Mouse (Mus musculus) neural tube, embryonic 11.5 days (tissue): ENCODE measurements around the gene Hsd3b7. TPM values are rescaled to one million over a fixed set of nuclear protein-coding genes. Genes with fewer than 3 reads are reported as not detected.
"Not testable (repeated sequence)": the region's sequence is repeated elsewhere in the genome, so short reads cannot be mapped to it uniquely, and the experiment has no call there.

Experiments
- ATAC-seq: fragments of 200-750 bp; cut with Nextera tagmentation; 2 replicates; pipeline ENCODE4 v1.8.0; 2017; ENCODE audit warnings: moderate number of reproducible peaks, mild to moderate bottlenecking, moderate TSS enrichment, moderate library complexity; ENCODE audit not compliant: insufficient read depth, low FRiP score, low TSS enrichment
- DNase-seq: peaks from one replicate; pipeline ENCODE4 v3.0.0-alpha.2; 2015; ENCODE audit warnings: low spot score
- H3K27ac ChIP-seq: fragments of 300-500 bp; sonication (generic); 2 replicates; pipeline ENCODE4 v1.5.1; 2014; ENCODE audit warnings: low read depth, mild to moderate bottlenecking, low read length
- H3K27me3 ChIP-seq: fragments of 300-500 bp; sonication (generic); 2 replicates; pipeline ENCODE4 v1.6.1; 2014; ENCODE audit warnings: mild to moderate bottlenecking, low read length, mixed read lengths; ENCODE audit not compliant: control insufficient read depth, insufficient read depth
- H3K36me3 ChIP-seq: fragments of 300-500 bp; sonication (generic); 2 replicates; pipeline ENCODE4 v1.6.1; 2014; ENCODE audit warnings: mild to moderate bottlenecking, low read length, moderate library complexity, mixed read lengths; ENCODE audit not compliant: control insufficient read depth, insufficient read depth
- H3K4me1 ChIP-seq: fragments of 300-500 bp; sonication (generic); 2 replicates; pipeline ENCODE4 v1.6.1; 2014; ENCODE audit warnings: low read length, mixed read lengths; ENCODE audit not compliant: control insufficient read depth, insufficient read depth
- H3K4me2 ChIP-seq: fragments of 300-500 bp; sonication (generic); 2 replicates; pipeline ENCODE4 v1.6.1; 2014; ENCODE audit warnings: low read depth, mild to moderate bottlenecking, moderate library complexity
- H3K4me3 ChIP-seq: fragments of 300-500 bp; sonication (generic); 2 replicates; pipeline ENCODE4 v1.5.1; 2014; ENCODE audit warnings: low read depth, low read length
- H3K9ac ChIP-seq: fragments of 300-500 bp; sonication (generic); 2 replicates; pipeline ENCODE4 v1.6.1; 2014; ENCODE audit warnings: mild to moderate bottlenecking, low read length
- H3K9me3 ChIP-seq: fragments of 300-500 bp; sonication (generic); 2 replicates; pipeline ENCODE4 v1.6.1; 2016; ENCODE audit warnings: low read length; ENCODE audit not compliant: control insufficient read depth
- WGBS: fragments of 180-500 bp; shearing (Covaris S2); extraction: QIAGEN DNeasy Blood & Tissue Kit; methylation state at CpG from one replicate; pipeline ENCODE4 v1.1.7; 2014; 5-methylcytosine and 5-hydroxymethylcytosine counted together
- polyA plus RNA-seq: library from polyadenylated mRNA; unstranded; fragments of >200 nt; fragmentation: Nextera tagmentation; extraction: Ambion mirVana; gene quantifications from 2 replicates; pipeline ENCODE4 v1.2.1, GENCODE M21; 2014

The Hsd3b7 gene
- polyA plus RNA-seq, 1 experiment from 2014 or later, result 8.3 TPM

DNA sequence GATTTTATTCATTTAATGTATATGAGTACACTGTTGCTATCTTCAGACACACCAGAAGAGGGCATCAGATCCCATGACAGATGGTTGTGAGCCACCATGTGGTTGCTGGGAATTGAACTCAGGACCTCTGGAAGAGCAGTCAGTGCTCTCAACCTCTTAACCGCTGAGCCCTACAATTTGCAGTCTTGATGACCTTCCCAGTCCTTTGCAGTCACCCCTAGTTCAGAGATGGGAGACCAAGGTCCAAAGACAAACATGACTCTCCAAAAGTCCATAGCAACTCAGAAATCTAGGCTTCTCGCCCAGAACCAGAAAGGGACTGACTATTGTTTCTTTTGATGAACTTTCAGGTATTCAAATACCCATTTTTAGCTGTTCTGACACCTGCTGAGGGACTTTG is 39.6 kb downstream of the Hsd3b7 start:
- not testable (repeated sequence) for H3K9me3 ChIP-seq, H3K4me1 ChIP-seq, H3K4me3 ChIP-seq, DNase-seq, H3K27me3 ChIP-seq, H3K36me3 ChIP-seq, H3K4me2 ChIP-seq, H3K27ac ChIP-seq, H3K9ac ChIP-seq, ATAC-seq
- 74% methylated on average over 2 of the region's 2 CpGs for WGBS

DNA sequence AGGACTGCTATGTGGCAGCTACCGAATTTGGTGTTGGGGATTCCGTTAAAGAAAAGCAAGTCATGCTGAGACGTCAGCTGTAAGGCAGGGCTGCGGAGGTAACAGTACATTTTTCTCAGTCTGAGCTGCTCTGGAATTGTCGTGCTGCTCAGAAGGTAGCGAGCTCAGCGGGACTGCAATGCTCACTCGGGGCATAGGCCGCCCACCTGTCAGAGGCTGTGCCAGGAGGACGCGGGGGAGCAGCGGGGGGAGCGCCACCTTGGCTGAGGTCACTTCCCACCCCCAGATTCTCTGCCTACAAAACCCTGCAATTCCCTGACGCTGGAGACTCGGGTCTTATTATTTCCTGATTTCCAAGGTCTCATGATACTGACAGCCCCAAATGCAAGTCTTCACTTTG is 40.5 kb downstream of the Hsd3b7 start:
- Histone ChIP-seq H3K4me2 (peak overlapping the region; percentile 98), H3K9ac (peak overlapping the region; percentile 49), H3K27me3 (no peaks in the 10 kb centered on the region), H3K4me3 (peak overlapping the region; percentile 58), H3K9me3 (no peaks in the 10 kb centered on the region), H3K4me1 (peaks cover 3% of the 10 kb centered on the region; the same call in 1 of the 2 replicates), H3K27ac (peak overlapping the region; percentile 28; the same call in 1 of the 2 replicates), H3K36me3 (no peaks in the 10 kb centered on the region)
- 10% methylated on average over 15 of the region's 15 CpGs for WGBS
- ATAC-seq, result peak; percentile 21; the same call in 1 of the 2 replicates
- no peak for DNase-seq

DNA sequence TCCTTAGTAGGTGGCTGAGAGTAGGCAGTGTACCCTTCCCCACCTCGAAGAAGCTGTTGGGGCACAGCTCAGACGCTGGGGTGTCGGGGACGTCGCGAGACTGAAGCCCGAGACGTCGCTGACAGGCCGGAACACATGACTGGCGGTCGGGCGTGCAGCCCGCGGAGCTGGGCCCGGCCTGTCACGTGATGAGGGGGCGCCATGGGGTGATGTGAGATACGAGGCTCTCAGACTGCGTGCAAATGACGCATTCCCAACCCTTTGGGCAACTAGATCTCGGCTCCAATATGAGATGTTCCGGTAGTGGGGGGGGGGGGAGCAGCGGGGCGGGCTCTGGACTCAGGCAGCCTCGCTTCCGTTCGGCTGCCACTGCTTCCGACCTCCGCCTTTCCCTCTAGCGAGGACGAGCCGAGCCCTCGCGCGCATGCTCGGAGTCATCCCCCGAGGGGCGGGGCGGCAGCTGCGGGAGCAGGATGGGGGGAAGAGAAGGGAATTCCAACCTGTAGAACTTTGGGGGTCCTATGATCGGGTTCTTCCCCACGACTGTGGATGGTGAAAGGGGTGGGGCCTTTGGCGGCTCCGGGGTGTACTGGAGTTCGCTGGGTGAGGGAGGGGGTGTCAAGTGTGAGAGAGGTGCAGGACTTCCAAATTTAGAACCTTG is 41.1 kb downstream of the Hsd3b7 start:
- Histone ChIP-seq H3K36me3 (no peaks in the 10 kb centered on the region), H3K4me2 (peak overlapping the region; percentile 98), H3K9ac (peak overlapping the region; percentile 49), H3K27ac (peak overlapping the region; percentile 28), H3K4me1 (peaks cover 3% of the 10 kb centered on the region; the same call in 1 of the 2 replicates), H3K27me3 (no peaks in the 10 kb centered on the region), H3K4me3 (peak overlapping the region; percentile 58), H3K9me3 (no peaks in the 10 kb centered on the region)
- under 1% methylated on average over 45 of the region's 46 CpGs for WGBS
- ATAC-seq (peak; percentile 84), DNase-seq (peak; percentile 94)

DNA sequence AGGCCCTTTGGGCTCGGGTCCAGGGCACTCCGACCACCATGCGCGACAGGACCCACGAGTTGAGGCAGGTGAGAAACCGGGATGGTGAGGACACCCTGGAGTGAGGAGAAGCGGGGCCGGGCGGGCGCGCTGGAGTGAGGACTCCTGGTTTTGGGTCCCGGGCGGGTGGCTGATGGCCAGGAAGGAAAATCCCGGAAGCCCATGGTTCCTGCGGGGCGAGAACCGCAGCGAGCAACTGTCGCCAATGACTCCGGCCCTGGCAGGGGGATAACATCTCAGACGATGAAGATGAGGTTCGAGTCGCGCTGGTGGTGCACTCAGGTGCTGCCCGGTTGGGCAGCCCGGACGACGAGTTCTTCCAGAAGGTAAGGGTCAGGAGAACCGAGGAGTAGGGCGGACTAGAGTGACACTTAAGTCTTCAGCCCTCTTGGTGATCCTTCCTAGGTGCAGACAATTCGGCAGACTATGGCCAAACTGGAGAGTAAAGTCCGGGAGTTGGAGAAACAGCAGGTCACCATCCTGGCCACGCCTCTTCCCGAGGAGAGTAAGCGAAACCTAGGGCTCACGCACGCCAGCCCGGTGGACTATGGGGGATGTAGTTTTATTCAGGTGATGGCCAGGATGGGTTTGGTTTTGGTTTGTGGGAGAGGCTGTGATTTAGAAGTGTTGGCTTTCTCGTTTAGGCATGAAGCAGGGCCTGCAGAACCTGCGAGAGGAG is 41.8 kb downstream of the Hsd3b7 start:
- no peaks in the 10 kb centered on the region for H3K9me3 ChIP-seq
- H3K4me1 ChIP-seq, result peaks cover 3% of the 10 kb centered on the region; the same call in 1 of the 2 replicates
- DNase-seq (peak; percentile 73), ATAC-seq (peak; percentile 65)
- WGBS, result under 1% methylated on average over 40 of the region's 40 CpGs
- no peaks in the 10 kb centered on the region for H3K36me3 ChIP-seq
- peak overlapping the region; percentile 98 for H3K4me2 ChIP-seq
- peak overlapping the region; percentile 45 for H3K9ac ChIP-seq
- H3K4me3 ChIP-seq, result peak overlapping the region; percentile 58
- no peaks in the 10 kb centered on the region for H3K27me3 ChIP-seq
- H3K27ac ChIP-seq, result peak overlapping the region; percentile 28

DNA sequence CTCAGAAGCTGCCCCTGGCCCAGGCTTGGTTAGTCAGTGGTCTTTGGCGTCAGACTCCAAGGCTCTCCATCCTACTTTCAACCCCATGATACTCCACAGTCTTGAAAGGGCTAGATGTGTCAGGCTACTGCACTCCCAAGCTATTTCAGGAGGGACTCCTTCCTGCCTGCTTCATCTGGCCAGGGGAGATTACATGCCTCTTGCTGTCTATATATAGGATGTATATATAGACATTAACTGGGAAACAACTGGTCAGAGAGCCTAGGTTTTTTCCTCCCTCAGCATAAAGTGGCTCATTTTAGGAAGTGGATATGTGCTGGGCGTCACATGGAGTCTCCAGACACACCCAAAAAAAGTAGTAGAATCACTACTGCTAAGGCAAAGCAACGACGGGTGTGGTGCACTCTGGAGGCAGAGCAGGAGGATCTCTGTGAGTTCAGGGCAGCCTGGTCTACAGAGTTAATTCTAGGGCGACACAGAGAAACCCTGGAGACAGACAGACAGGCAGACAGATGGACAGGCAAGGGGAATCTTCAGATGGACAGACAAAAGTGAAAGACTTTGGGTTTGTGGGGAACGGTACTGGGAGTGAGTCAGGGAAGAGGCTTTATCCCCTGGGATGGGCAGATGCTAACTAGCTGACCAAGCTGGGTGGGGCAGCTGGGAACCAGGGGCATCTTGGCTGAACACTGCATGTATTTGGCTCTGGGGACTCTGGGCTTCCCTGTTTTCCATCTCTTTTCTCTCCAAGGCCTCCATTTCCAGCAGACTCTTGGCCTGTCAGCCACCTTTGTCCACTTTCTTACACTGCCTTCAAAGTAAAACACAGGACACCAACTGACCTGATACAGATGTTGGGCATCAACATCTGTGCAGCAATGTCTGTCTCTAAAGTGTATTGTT is 49.8 kb downstream of the Hsd3b7 start:
- no peaks in the 10 kb centered on the region for H3K27me3 ChIP-seq
- no peak overlapping the region for H3K27ac ChIP-seq
- H3K36me3 ChIP-seq, result no peaks in the 10 kb centered on the region
- H3K9me3 ChIP-seq, result no peaks in the 10 kb centered on the region
- no peak overlapping the region for H3K9ac ChIP-seq
- 80% methylated on average over 6 of the region's 6 CpGs for WGBS
- H3K4me3 ChIP-seq, result no peak overlapping the region
- DNase-seq (no peak), ATAC-seq (no peak)
- no peak overlapping the region for H3K4me2 ChIP-seq
- H3K4me1 ChIP-seq, result no peaks in the 10 kb centered on the region

DNA sequence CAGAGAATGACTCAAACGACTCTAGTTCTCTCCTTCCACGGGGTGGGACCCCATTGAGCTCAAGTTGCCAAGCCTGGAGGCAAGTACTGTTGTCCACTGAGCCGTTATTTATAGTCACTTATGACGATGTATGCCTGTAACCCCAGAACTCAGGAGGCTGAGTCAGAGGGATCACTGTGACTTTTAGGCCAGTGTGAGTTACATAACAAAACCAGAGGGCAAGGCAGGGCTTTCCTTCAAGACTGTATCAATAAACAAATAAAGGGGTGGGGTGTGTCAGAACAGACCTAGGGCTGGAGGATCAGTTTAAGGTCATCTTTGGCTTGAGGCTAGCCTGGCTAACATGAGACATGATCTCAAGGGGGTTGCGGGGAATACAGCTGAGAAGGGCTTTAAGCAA is 50.5 kb downstream of the Hsd3b7 start:
- Histone ChIP-seq H3K27me3 (no peaks in the 10 kb centered on the region), H3K4me1 (no peaks in the 10 kb centered on the region), H3K4me3 (no peak overlapping the region), H3K9me3 (no peaks in the 10 kb centered on the region), H3K36me3 (no peaks in the 10 kb centered on the region), H3K27ac (no peak overlapping the region), H3K4me2 (no peak overlapping the region), H3K9ac (no peak overlapping the region)
- DNase-seq, result no peak
- 72% methylated on average over 5 of the region's 5 CpGs for WGBS
- ATAC-seq, result no peak

Other genes starting within 250 kb of the Hsd3b7 start
- 6.9 and 9.2 TPM in 2 replicates for gene Tmem265, start 239.2 kb upstream of the Hsd3b7 start, polyA plus RNA-seq
- gene Phkg2, start 227.3 kb upstream of the Hsd3b7 start, polyA plus RNA-seq, result 45.1 and 55.1 TPM in 2 replicates
- gene Ccdc189, start 212.0 kb upstream of the Hsd3b7 start, polyA plus RNA-seq, result 12.2 and 12.8 TPM in 2 replicates
- 45.3 and 50.9 TPM in 2 replicates for gene Rnf40, start 211.8 kb upstream of the Hsd3b7 start, polyA plus RNA-seq
- gene Zfp629, start 184.8 kb upstream of the Hsd3b7 start, polyA plus RNA-seq, result 34.5 and 37.9 TPM in 2 replicates
- 54.5 and 55.5 TPM in 2 replicates for gene Bcl7c, start 91.7 kb upstream of the Hsd3b7 start, polyA plus RNA-seq
- gene Ctf1, start 87.9 kb upstream of the Hsd3b7 start, polyA plus RNA-seq, result 6.0 and 8.8 TPM in 2 replicates
- gene Ctf2, start 68.4 kb upstream of the Hsd3b7 start, polyA plus RNA-seq, result 0.18 TPM in 1 of 2 replicates, not detected in the other
- gene Fbxl19, start 56.1 kb upstream of the Hsd3b7 start, polyA plus RNA-seq, result 6.7 and 7.7 TPM in 2 replicates
- gene Orai3, start 30.8 kb upstream of the Hsd3b7 start, polyA plus RNA-seq, result 5.5 and 6.5 TPM in 2 replicates
- gene Setd1a, start 23.9 kb upstream of the Hsd3b7 start, polyA plus RNA-seq, result 27.2 and 28.5 TPM in 2 replicates
- gene Gm49388, start 15.0 kb upstream of the Hsd3b7 start, polyA plus RNA-seq, result not detected in 2 replicates
- 10.4 and 10.7 TPM in 2 replicates for gene Stx4a, start 23.7 kb downstream of the Hsd3b7 start, polyA plus RNA-seq
- gene Stx1b, start 23.9 kb downstream of the Hsd3b7 start, polyA plus RNA-seq, result 7.8 and 8.1 TPM in 2 replicates
- gene Zfp646, start 75.6 kb downstream of the Hsd3b7 start, polyA plus RNA-seq, result 19.8 and 21.9 TPM in 2 replicates
- gene Zfp668, start 76.2 kb downstream of the Hsd3b7 start, polyA plus RNA-seq, result 26.6 and 30.6 TPM in 2 replicates
- gene Prss53, start 90.4 kb downstream of the Hsd3b7 start, polyA plus RNA-seq, result 0.46 and 0.61 TPM in 2 replicates
- gene Gm21974, start 94.8 kb downstream of the Hsd3b7 start, polyA plus RNA-seq, result not detected in 2 replicates
- 53.9 and 59.6 TPM in 2 replicates for gene Vkorc1, start 95.0 kb downstream of the Hsd3b7 start, polyA plus RNA-seq
- 99.7 and 109 TPM in 2 replicates for gene Bckdk, start 103.5 kb downstream of the Hsd3b7 start, polyA plus RNA-seq
- gene Kat8, start 111.9 kb downstream of the Hsd3b7 start, polyA plus RNA-seq, result 52.3 and 56.6 TPM in 2 replicates
- 1.6 and 2.0 TPM in 2 replicates for gene Prss8, start 129.5 kb downstream of the Hsd3b7 start, polyA plus RNA-seq
- 11.6 and 11.7 TPM in 2 replicates for gene Prss36, start 146.1 kb downstream of the Hsd3b7 start, polyA plus RNA-seq
- 48.1 and 51.6 TPM in 2 replicates for gene Fus, start 166.9 kb downstream of the Hsd3b7 start, polyA plus RNA-seq
- gene Pycard, start 193.3 kb downstream of the Hsd3b7 start, polyA plus RNA-seq, result 6.3 and 8.6 TPM in 2 replicates
- not detected in 2 replicates for gene Trim72, start 203.3 kb downstream of the Hsd3b7 start, polyA plus RNA-seq